Mouse (Mus musculus): ENCODE data around the gene Lsm5. TPM values are rescaled to one million over a fixed set of nuclear protein-coding genes. Genes with fewer than 3 reads are reported as not detected.

The Lsm5 gene
- polyA plus RNA-seq, 1 experiment from 2014 or later: 84.9 TPM

- Histone ChIP-seq H3K27ac (ENCODE audit: low read depth, low read length) (no peak overlapping the region), H3K9me3 (ENCODE audit: control insufficient read depth) (no peaks in the 10 kb centered on the region), H3K4me2 (replicated peaks; ENCODE audit: low read depth) (no peak overlapping the region), H3K27me3 (replicated peaks; ENCODE audit: control insufficient read depth, insufficient read depth, low read length) (no peaks in the 10 kb centered on the region), H3K36me3 (ENCODE audit: control insufficient read depth, insufficient read depth) (no peaks in the 10 kb centered on the region), H3K9ac (ENCODE audit: low read depth, low read length) (no peak overlapping the region), H3K4me1 (replicated peaks; ENCODE audit: control insufficient read depth, insufficient read depth, low read length) (no peaks in the 10 kb centered on the region), H3K4me3 (ENCODE audit: low read depth, low read length) (no peak overlapping the region)
- no peak for TF ChIP-seq CTCF (IDR thresholded peaks at IDR 0.05; ENCODE audit: low read depth)
- WGBS: 86% methylated on average over 3 of the region's 3 CpGs
- ATAC-seq: no peak
Measured at GRCm38 (mm10) chr6:56664410-56664809, 40.1 kb downstream of the Lsm5 start.

GRCm38 (mm10) chr6:56655393-56655792 lies 49.1 kb downstream of the Lsm5 start:
- no peak overlapping the region for H3K4me3 ChIP-seq (ENCODE audit: low read depth, low read length)
- WGBS: 79% methylated on average over 8 of the region's 8 CpGs
- no peak for ATAC-seq
- TF ChIP-seq CTCF (IDR thresholded peaks at IDR 0.05; ENCODE audit: low read depth): no peak
- no peaks in the 10 kb centered on the region for H3K36me3 ChIP-seq (ENCODE audit: control insufficient read depth, insufficient read depth)
- no peak overlapping the region for H3K9ac ChIP-seq (ENCODE audit: low read depth, low read length)
- 0 out of 2 replicates have a peak, but pooled peaks cover 3% of the 10 kb centered on the region for H3K4me1 ChIP-seq (replicated peaks; ENCODE audit: control insufficient read depth, insufficient read depth, low read length)
- H3K27me3 ChIP-seq (replicated peaks; ENCODE audit: control insufficient read depth, insufficient read depth, low read length): peaks cover 24% of the 10 kb centered on the region
- H3K4me2 ChIP-seq (replicated peaks; ENCODE audit: low read depth): no peak overlapping the region
- H3K27ac ChIP-seq (ENCODE audit: low read depth, low read length): no peak overlapping the region
- H3K9me3 ChIP-seq (ENCODE audit: control insufficient read depth): no peaks in the 10 kb centered on the region

- ATAC-seq: no peak
- peak overlapping the region; percentile 40 for H3K4me3 ChIP-seq (ENCODE audit: low read depth, low read length)
- H3K4me1 ChIP-seq (replicated peaks; ENCODE audit: control insufficient read depth, insufficient read depth, low read length): 0 out of 2 replicates have a peak, but pooled peaks cover 3% of the 10 kb centered on the region
- H3K4me2 ChIP-seq (replicated peaks; ENCODE audit: low read depth): peak overlapping the region; percentile 66
- WGBS: under 1% methylated on average over 36 of the region's 36 CpGs
- no peaks in the 10 kb centered on the region for H3K9me3 ChIP-seq (ENCODE audit: control insufficient read depth)
- no peak overlapping the region for H3K27ac ChIP-seq (ENCODE audit: low read depth, low read length)
- no peak overlapping the region for H3K9ac ChIP-seq (ENCODE audit: low read depth, low read length)
- TF ChIP-seq CTCF (IDR thresholded peaks at IDR 0.05; ENCODE audit: low read depth): peak; percentile 46
- peaks cover 24% of the 10 kb centered on the region for H3K27me3 ChIP-seq (replicated peaks; ENCODE audit: control insufficient read depth, insufficient read depth, low read length)
- no peaks in the 10 kb centered on the region for H3K36me3 ChIP-seq (ENCODE audit: control insufficient read depth, insufficient read depth)
Measured at GRCm38 (mm10) chr6:56652121-56652592, 52.4 kb downstream of the Lsm5 start.

Other genes starting within 250 kb of the Lsm5 start
- 0.76 and 0.98 TPM in 2 replicates for gene Pde1c, start 135.6 kb downstream of the Lsm5 start, polyA plus RNA-seq (2015; fragmentation: Nextera tagmentation; extraction: Ambion mirVana)
- 9.6 and 11.8 TPM in 2 replicates for gene Avl9, start 10.2 kb upstream of the Lsm5 start, polyA plus RNA-seq (2015; fragmentation: Nextera tagmentation; extraction: Ambion mirVana)
- 8.1 TPM in 2 replicates for gene Kbtbd2, start 93.1 kb upstream of the Lsm5 start, polyA plus RNA-seq (2015; fragmentation: Nextera tagmentation; extraction: Ambion mirVana)
- 38.0 and 39.4 TPM in 2 replicates for gene Fkbp9, start 127.3 kb upstream of the Lsm5 start, polyA plus RNA-seq (2015; fragmentation: Nextera tagmentation; extraction: Ambion mirVana)
- gene Nt5c3, start 219.2 kb upstream of the Lsm5 start, polyA plus RNA-seq (2015; fragmentation: Nextera tagmentation; extraction: Ambion mirVana): 43.6 and 44.7 TPM in 2 replicates
- gene Vmn1r4, start 219.3 kb upstream of the Lsm5 start, polyA plus RNA-seq (2015; fragmentation: Nextera tagmentation; extraction: Ambion mirVana): 0.07 and 0.14 TPM in 2 replicates

All from intestine, postnatal 0 days (tissue).